Mouse (Mus musculus) midbrain, embryonic 11.5 days (tissue): ENCODE measurements around the gene Samd14. TPM values are rescaled to one million over a fixed set of nuclear protein-coding genes. Genes with fewer than 3 reads are reported as not detected.

Experiments used
- ATAC-seq: fragments of 200-750 bp; cut with Nextera tagmentation; 2 replicates; pipeline ENCODE4 v1.8.0; 2017; ENCODE audit warnings: moderate TSS enrichment, moderate library complexity; ENCODE audit not compliant: low FRiP score
- DNase-seq: peaks from one replicate; pipeline ENCODE4 v3.0.0; 2015; ENCODE audit warnings: low spot score; ENCODE audit errors: missing footprints
- H3K27ac ChIP-seq: fragments of 300-500 bp; sonication (generic); 2 replicates; pipeline ENCODE4 v1.5.1; 2014; ENCODE audit warnings: low read depth, low read length
- H3K27me3 ChIP-seq: fragments of 300-500 bp; sonication (generic); 2 replicates; pipeline ENCODE4 v1.6.1; 2014; ENCODE audit warnings: mild to moderate bottlenecking, low read length, moderate library complexity, mixed read lengths; ENCODE audit not compliant: control insufficient read depth, insufficient read depth
- H3K36me3 ChIP-seq: fragments of 300-500 bp; sonication (generic); 2 replicates; pipeline ENCODE4 v1.6.1; 2014; ENCODE audit warnings: mild to moderate bottlenecking, low read length, moderate library complexity, mixed read lengths; ENCODE audit not compliant: control insufficient read depth, insufficient read depth
- H3K4me1 ChIP-seq: fragments of 300-500 bp; sonication (generic); 2 replicates; pipeline ENCODE4 v1.6.1; 2014; ENCODE audit warnings: low read length; ENCODE audit not compliant: control insufficient read depth, insufficient read depth
- H3K4me2 ChIP-seq: fragments of 300-500 bp; sonication (generic); 2 replicates; pipeline ENCODE4 v1.6.1; 2014; ENCODE audit warnings: mild to moderate bottlenecking, moderate library complexity
- H3K4me3 ChIP-seq: fragments of 300-500 bp; sonication (generic); 2 replicates; pipeline ENCODE4 v1.5.1; 2014; ENCODE audit warnings: low read depth, low read length
- H3K9ac ChIP-seq: fragments of 300-500 bp; sonication (generic); 2 replicates; pipeline ENCODE4 v1.6.1; 2014; ENCODE audit warnings: low read length
- H3K9me3 ChIP-seq: fragments of 300-500 bp; sonication (generic); 2 replicates; pipeline ENCODE4 v1.6.1; 2016; ENCODE audit warnings: low read length; ENCODE audit not compliant: control insufficient read depth
- WGBS: fragments of 180-500 bp; shearing (Covaris S2); extraction: QIAGEN DNeasy Blood & Tissue Kit; methylation state at CpG from one replicate; pipeline ENCODE4 v1.1.7; 2014; 5-methylcytosine and 5-hydroxymethylcytosine counted together
- polyA plus RNA-seq: library from polyadenylated mRNA; unstranded; fragments of >200 nt; fragmentation: Nextera tagmentation; extraction: Ambion mirVana; gene quantifications from 2 replicates; pipeline ENCODE4 v1.2.1, GENCODE M21; 2014

Samd14 gene
- polyA plus RNA-seq, 1 experiment from 2014 or later, result 47.8 TPM

- WGBS, result 84% methylated on average over 8 of the region's 8 CpGs
- Histone ChIP-seq H3K9me3 (no peaks in the 10 kb centered on the region), H3K27me3 (no peaks in the 10 kb centered on the region; the same call in 1 of the 2 replicates), H3K36me3 (no peaks in the 10 kb centered on the region), H3K27ac (no peak overlapping the region), H3K4me2 (no peak overlapping the region), H3K4me3 (no peak overlapping the region), H3K4me1 (peaks cover 32% of the 10 kb centered on the region), H3K9ac (no peak overlapping the region)
- DNase-seq, result no peak
- no peak for ATAC-seq
Measured at GRCm38 (mm10) chr11:94987851-94988250, 21.8 kb upstream of the Samd14 start.

- Histone ChIP-seq H3K36me3 (no peaks in the 10 kb centered on the region), H3K4me1 (peaks cover 43% of the 10 kb centered on the region), H3K4me3 (peak overlapping the region; percentile 53), H3K9ac (peak overlapping the region; percentile 82), H3K9me3 (no peaks in the 10 kb centered on the region), H3K4me2 (peak overlapping the region; percentile 98), H3K27ac (peak overlapping the region; percentile 79), H3K27me3 (no peaks in the 10 kb centered on the region; the same call in 1 of the 2 replicates)
- WGBS, result 18% methylated on average over 10 of the region's 10 CpGs
- no peak for ATAC-seq
- peak; percentile 92 for DNase-seq
Measured at GRCm38 (mm10) chr11:94988780-94989561, 20.7 kb upstream of the Samd14 start.

- Histone ChIP-seq H3K27me3 (no peaks in the 10 kb centered on the region; the same call in 1 of the 2 replicates), H3K27ac (peak overlapping the region; percentile 79), H3K9me3 (no peaks in the 10 kb centered on the region), H3K4me1 (peaks cover 50% of the 10 kb centered on the region), H3K9ac (peak overlapping the region; percentile 82), H3K4me2 (peak overlapping the region; percentile 98), H3K36me3 (no peaks in the 10 kb centered on the region), H3K4me3 (peak overlapping the region; percentile 53)
- WGBS, result under 1% methylated on average over 12 of the region's 12 CpGs
- peak; percentile 99 for DNase-seq
- ATAC-seq, result peak; percentile 62
Measured at GRCm38 (mm10) chr11:94989562-94990017, 20.1 kb upstream of the Samd14 start.

- ATAC-seq, result no peak
- H3K9ac ChIP-seq, result peak overlapping the region; percentile 97
- H3K27me3 ChIP-seq, result no peaks in the 10 kb centered on the region; the same call in 1 of the 2 replicates
- H3K9me3 ChIP-seq, result no peaks in the 10 kb centered on the region
- H3K27ac ChIP-seq, result peak overlapping the region; percentile 80
- H3K4me3 ChIP-seq, result peak overlapping the region; percentile 89
- H3K4me2 ChIP-seq, result peak overlapping the region; percentile 98
- DNase-seq, result no peak
- 0 out of 2 replicates have a peak, but pooled peaks cover under 1% of the 10 kb centered on the region for H3K36me3 ChIP-seq
- peaks cover 56% of the 10 kb centered on the region for H3K4me1 ChIP-seq
- 45% methylated on average over 6 of the region's 6 CpGs for WGBS
Measured at GRCm38 (mm10) chr11:94990102-94990748, 19.5 kb upstream of the Samd14 start.

GRCm38 (mm10) chr11:94990749-94991577 lies 18.7 kb upstream of the Samd14 start, which contains the start of gene Ppp1r9b:
Ppp1r9b (plus strand) TSS chr11:94991035.
- Histone ChIP-seq H3K4me1 (peaks cover 63% of the 10 kb centered on the region), H3K27me3 (no peaks in the 10 kb centered on the region; the same call in 1 of the 2 replicates), H3K36me3 (0 out of 2 replicates have a peak, but pooled peaks cover 2% of the 10 kb centered on the region), H3K27ac (peak within 1 kb of the TSS; percentile 80), H3K9me3 (no peaks in the 10 kb centered on the region), H3K9ac (peak within 1 kb of the TSS; percentile 97), H3K4me2 (peak within 1 kb of the TSS; percentile 98), H3K4me3 (peak within 1 kb of the TSS; percentile 89)
- DNase-seq, result peak; percentile 99
- under 1% methylated on average over 55 of the region's 69 CpGs for WGBS
- peak; percentile 87 for ATAC-seq

- ATAC-seq (peak; percentile 35; the same call in 1 of the 2 replicates), DNase-seq (peak; percentile 92)
- under 1% methylated on average over 98 of the region's 99 CpGs for WGBS
- no peaks in the 10 kb centered on the region; the same call in 1 of the 2 replicates for H3K27me3 ChIP-seq
- peak overlapping the region; percentile 40; the same call in 1 of the 2 replicates for H3K27ac ChIP-seq
- H3K4me2 ChIP-seq, result peak overlapping the region; percentile 98
- peak overlapping the region; percentile 89 for H3K4me3 ChIP-seq
- H3K36me3 ChIP-seq, result peaks cover 9% of the 10 kb centered on the region; the same call in 1 of the 2 replicates
- no peaks in the 10 kb centered on the region for H3K9me3 ChIP-seq
- H3K4me1 ChIP-seq, result peaks cover 63% of the 10 kb centered on the region
- peak overlapping the region; percentile 97 for H3K9ac ChIP-seq
Measured at GRCm38 (mm10) chr11:94991641-94992479, 17.8 kb upstream of the Samd14 start.

GRCm38 (mm10) chr11:94992480-94992753 lies 17.3 kb upstream of the Samd14 start:
- WGBS, result 1% methylated on average over 18 of the region's 20 CpGs
- H3K4me1 ChIP-seq, result peaks cover 57% of the 10 kb centered on the region
- ATAC-seq (no peak), DNase-seq (no peak)
- H3K4me2 ChIP-seq, result peak overlapping the region; percentile 98
- H3K4me3 ChIP-seq, result peak overlapping the region; percentile 89
- H3K9ac ChIP-seq, result peak overlapping the region; percentile 97
- no peak overlapping the region for H3K27ac ChIP-seq
- no peaks in the 10 kb centered on the region; the same call in 1 of the 2 replicates for H3K27me3 ChIP-seq
- H3K36me3 ChIP-seq, result peaks cover 9% of the 10 kb centered on the region; the same call in 1 of the 2 replicates
- no peaks in the 10 kb centered on the region for H3K9me3 ChIP-seq
